Mouse (Mus musculus) MEL (cell line): ENCODE results near the gene Elfn2. TPM values are rescaled to one million over a fixed set of nuclear protein-coding genes. Genes with fewer than 3 reads are reported as not detected.

ENCODE experiments used
- DNase-seq: peaks from one replicate; pipeline ENCODE4 v3.0.0; 2011; ENCODE audit warnings: low read depth, low spot score
- H3K27ac ChIP-seq: 2 replicates; pipeline ENCODE4 v1.5.1; 2012; ENCODE audit warnings: low read depth, mild to moderate bottlenecking, control low read depth, low read length, moderate library complexity; ENCODE audit not compliant: control insufficient read depth
- H3K27me3 ChIP-seq, 2 experiments: fragments of 150-350 bp in 1 of 2; sonication (generic) in 1 of 2; 2 replicates each; pipeline ENCODE4 v1.6.1; 2012; ENCODE audit warnings: low read length in 2 of 2, mild to moderate bottlenecking in 2 of 2, improper control_type of control experiment in 1 of 2, moderate library complexity in 1 of 2; ENCODE audit not compliant: insufficient read depth in 2 of 2, control insufficient read depth in 1 of 2
- H3K36me3 ChIP-seq, 2 experiments: 2 replicates each; pipeline ENCODE4 v1.6.1; 2012 to 2014; ENCODE audit warnings: low read length in 2 of 2, improper control_type of control experiment in 1 of 2, inconsistent platforms in 1 of 2, mild to moderate bottlenecking in 1 of 2; ENCODE audit not compliant: insufficient read depth in 2 of 2, control insufficient read depth in 1 of 2
- H3K4me1 ChIP-seq, 2 experiments: fragments of 150-350 bp in 1 of 2; sonication (generic) in 1 of 2; 2 replicates each; pipeline ENCODE4 v1.6.1; 2012; ENCODE audit warnings: low read length in 2 of 2, improper control_type of control experiment in 1 of 2, mild to moderate bottlenecking in 1 of 2; ENCODE audit not compliant: insufficient read depth in 2 of 2, control insufficient read depth in 1 of 2
- H3K4me3 ChIP-seq, 2 experiments: fragments of 150-350 bp in 1 of 2; sonication (generic) in 1 of 2; 2 replicates each; pipeline ENCODE4 v1.5.1; 2012; ENCODE audit warnings: low read depth in 2 of 2, low read length in 2 of 2, mild to moderate bottlenecking in 2 of 2, moderate library complexity in 2 of 2, control low read depth in 1 of 2, improper control_type of control experiment in 1 of 2; ENCODE audit not compliant: control insufficient read depth in 1 of 2, insufficient read depth in 1 of 2
- H3K79me2 ChIP-seq: 2 replicates; pipeline ENCODE4 v1.6.1; 2012; ENCODE audit warnings: mild to moderate bottlenecking, low read length, moderate library complexity; ENCODE audit not compliant: control insufficient read depth, poor library complexity, insufficient read depth
- H3K9ac ChIP-seq: 2 replicates; pipeline ENCODE4 v1.6.1; 2012; ENCODE audit warnings: low read depth, mild to moderate bottlenecking, control low read depth, low read length, moderate library complexity; ENCODE audit not compliant: control insufficient read depth, poor library complexity, severe bottlenecking
- H3K9me3 ChIP-seq: fragments of 150-350 bp; sonication (generic); replicated peaks from 2 replicates; pipeline ENCODE4 v1.6.1; 2012; ENCODE audit warnings: mild to moderate bottlenecking, low read length, improper control_type of control experiment, moderate library complexity; ENCODE audit not compliant: insufficient read depth
- BHLHE40 ChIP-seq: IDR thresholded peaks from 2 replicates; pipeline ENCODE4 v1.6.1; 2012; ENCODE audit warnings: low read depth, mild to moderate bottlenecking, inconsistent platforms, low read length, improper control_type of control experiment, borderline replicate concordance
- CHD1 ChIP-seq: IDR thresholded peaks from 2 replicates; pipeline ENCODE4 v1.6.1; 2012; ENCODE audit warnings: low read depth, mild to moderate bottlenecking, inconsistent platforms, low read length, improper control_type of control experiment
- E2F4 ChIP-seq: IDR thresholded peaks from 2 replicates; pipeline ENCODE4 v1.6.1; 2011; ENCODE audit warnings: low read depth, low read length, improper control_type of control experiment, borderline replicate concordance
- ELF1 ChIP-seq: IDR thresholded peaks from 2 replicates; pipeline ENCODE4 v1.6.1; 2014; ENCODE audit warnings: low read depth, mild to moderate bottlenecking, inconsistent platforms, low read length, improper control_type of control experiment, moderate library complexity
- JUND ChIP-seq: IDR thresholded peaks from 2 replicates; pipeline ENCODE4 v1.6.1; 2011; ENCODE audit warnings: low read depth, mild to moderate bottlenecking, improper control_type of control experiment, low read length
- MAZ ChIP-seq: IDR thresholded peaks from 2 replicates; pipeline ENCODE4 v1.6.1; 2012; ENCODE audit warnings: low read depth, mild to moderate bottlenecking, inconsistent platforms, low read length, improper control_type of control experiment
- MEF2A ChIP-seq: IDR thresholded peaks from 2 replicates; pipeline ENCODE4 v1.6.1; 2014; ENCODE audit warnings: low read depth, mild to moderate bottlenecking, inconsistent platforms, low read length, improper control_type of control experiment; ENCODE audit not compliant: poor library complexity, insufficient replicate concordance, severe bottlenecking; ENCODE audit errors: extremely low read depth
- MYC ChIP-seq: IDR thresholded peaks from 2 replicates; pipeline ENCODE4 v1.6.1; 2011; ENCODE audit warnings: low read depth, mild to moderate bottlenecking, low read length, improper control_type of control experiment, moderate library complexity
- POLR2A ChIP-seq, 2 experiments: IDR thresholded peaks; 2 replicates each; pipeline ENCODE4 v1.6.1; 2011 to 2012; ENCODE audit warnings: low read length in 2 of 2, mild to moderate bottlenecking in 2 of 2, control low read depth in 1 of 2, improper control_type of control experiment in 1 of 2, low read depth in 1 of 2, moderate library complexity in 1 of 2; ENCODE audit not compliant: control insufficient read depth in 1 of 2, insufficient read depth in 1 of 2, poor library complexity in 1 of 2
- RCOR1 ChIP-seq: IDR thresholded peaks from 2 replicates; pipeline ENCODE4 v1.6.1; 2012; ENCODE audit warnings: low read depth, mild to moderate bottlenecking, inconsistent platforms, low read length, improper control_type of control experiment
- SIN3A ChIP-seq: IDR thresholded peaks from 2 replicates; pipeline ENCODE4 v1.6.1; 2012; ENCODE audit warnings: low read length, improper control_type of control experiment, inconsistent platforms
- SMC3 ChIP-seq: IDR thresholded peaks from 2 replicates; pipeline ENCODE4 v1.6.1; 2011; ENCODE audit warnings: low read depth, low read length, improper control_type of control experiment
- TAL1 ChIP-seq: IDR thresholded peaks from 2 replicates; pipeline ENCODE4 v1.6.1; 2012; ENCODE audit warnings: mild to moderate bottlenecking, inconsistent platforms, low read length, moderate library complexity, mixed read lengths
- TBP ChIP-seq: IDR thresholded peaks from 2 replicates; pipeline ENCODE4 v1.8.0; 2011; ENCODE audit warnings: low read depth, low read length, improper control_type of control experiment
- TCF12 ChIP-seq: IDR thresholded peaks from 2 replicates; pipeline ENCODE4 v1.6.1; 2014; ENCODE audit warnings: low read depth, mild to moderate bottlenecking, inconsistent platforms, low read length, improper control_type of control experiment, moderate library complexity
- USF1 ChIP-seq: IDR thresholded peaks from 2 replicates; pipeline ENCODE4 v1.6.1; 2014; ENCODE audit warnings: low read depth, mild to moderate bottlenecking, inconsistent platforms, low read length, improper control_type of control experiment, moderate library complexity
- USF2 ChIP-seq, 2 experiments: IDR thresholded peaks; 2 replicates each; pipeline ENCODE4 v1.6.1; 2011 to 2012; ENCODE audit warnings: improper control_type of control experiment in 2 of 2, low read length in 2 of 2, borderline replicate concordance in 1 of 2, inconsistent platforms in 1 of 2, low read depth in 1 of 2, mild to moderate bottlenecking in 1 of 2; ENCODE audit not compliant: insufficient read depth in 1 of 2
- ZKSCAN1 ChIP-seq: IDR thresholded peaks from 2 replicates; pipeline ENCODE4 v1.6.1; 2012; ENCODE audit warnings: low read depth, mild to moderate bottlenecking, inconsistent platforms, low read length, improper control_type of control experiment, moderate library complexity
- ZMIZ1 ChIP-seq: IDR thresholded peaks from 2 replicates; pipeline ENCODE4 v1.6.1; 2012; ENCODE audit warnings: low read depth, mild to moderate bottlenecking, inconsistent platforms, low read length, improper control_type of control experiment, moderate library complexity
- polyA plus RNA-seq, 2 experiments: library from polyadenylated mRNA; stranded (reverse) in 1 of 2; unstranded in 1 of 2; fragments of >175 nt in 1 of 2; fragments of >200 nt in 1 of 2; gene quantifications; 2 replicates each; pipeline versions ENCODE4 v1.2.1 to v1.2.4; 2012; ENCODE audit warnings: low replicate concordance in 2 of 2, low read depth in 1 of 2; ENCODE audit not compliant: insufficient read length in 2 of 2, insufficient read depth in 1 of 2, missing spikeins in 1 of 2
- total RNA-seq: library from RNA; depleted of rRNA; stranded (reverse); fragments of 300-350 nt; gene quantifications from 2 replicates; pipeline ENCODE4 v1.2.3, GENCODE M21; 2012

Elfn2 gene
- total and polyA plus RNA-seq, 3 experiments, result 0.04 to 0.15 TPM; not detected in 1

DNA sequence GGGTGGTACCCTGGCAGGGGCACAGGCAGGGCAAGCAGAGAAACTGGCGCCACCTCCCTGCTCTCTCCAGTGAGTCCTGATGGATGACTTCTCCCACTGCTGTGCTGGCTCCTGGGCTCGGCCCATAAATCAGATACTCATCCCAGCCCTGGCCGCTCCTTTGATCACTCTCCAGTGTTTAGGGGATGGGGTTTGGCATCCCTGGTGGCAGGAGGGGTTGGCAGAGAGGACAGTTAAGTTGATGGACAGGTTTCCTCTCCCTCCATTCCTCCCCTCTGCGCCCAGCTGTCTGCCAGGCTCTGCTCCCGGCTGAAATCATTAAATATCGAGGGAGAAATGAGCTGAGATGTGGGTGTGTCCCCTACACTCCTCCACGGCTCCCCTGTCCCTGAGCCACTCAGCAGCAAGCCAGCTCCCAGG is 18.1 kb upstream of the Elfn2 start:
- H3K36me3 ChIP-seq, result no peaks in the 10 kb centered on the region
- no peaks in the 10 kb centered on the region for H3K79me2 ChIP-seq
- H3K27ac ChIP-seq, result no peak overlapping the region
- H3K9me3 ChIP-seq, result no peaks in the 10 kb centered on the region
- no peak overlapping the region for H3K9ac ChIP-seq
- no peak for DNase-seq
- no peaks in the 10 kb centered on the region for H3K4me1 ChIP-seq
- no peak overlapping the region for H3K4me3 ChIP-seq
- peaks cover 0 to 14% of the 10 kb centered on the region in 2 experiments; a peak in 2 of 4 replicates for H3K27me3 ChIP-seq
- TF ChIP-seq RCOR1 (no peak), TBP (no peak), CHD1 (no peak)

GRCm38 (mm10) chr15:78736181-78736579 is 17.6 kb upstream of the Elfn2 start:
- Histone ChIP-seq H3K9ac (no peak overlapping the region), H3K4me3 (no peak overlapping the region), H3K36me3 (no peaks in the 10 kb centered on the region), H3K9me3 (no peaks in the 10 kb centered on the region), H3K27ac (no peak overlapping the region), H3K27me3 (peaks cover 0 to 14% of the 10 kb centered on the region in 2 experiments; a peak in 2 of 4 replicates), H3K79me2 (no peaks in the 10 kb centered on the region), H3K4me1 (no peaks in the 10 kb centered on the region)
- TF ChIP-seq SIN3A (no peak), TAL1 (no peak), USF1 (no peak)
- no peak for DNase-seq

- DNase-seq, result no peak
- Histone ChIP-seq H3K4me3 (no peak overlapping the region), H3K4me1 (no peaks in the 10 kb centered on the region), H3K27ac (no peak overlapping the region), H3K9me3 (no peaks in the 10 kb centered on the region)
- TF ChIP-seq USF1 (no peak), ELF1 (no peak)
- TF ChIP-seq, all 39 proteins: peak for 0
- Histone ChIP-seq H3K79me2 (no peaks in the 10 kb centered on the region), H3K36me3 (no peaks in the 10 kb centered on the region), H3K9ac (no peak overlapping the region), H3K27me3 (peaks cover 0 to 12% of the 10 kb centered on the region in 2 experiments; a peak in 2 of 4 replicates)
These were observed 17.0 kb upstream of the Elfn2 start for GRCm38 (mm10) chr15:78735431-78736180.

DNA sequence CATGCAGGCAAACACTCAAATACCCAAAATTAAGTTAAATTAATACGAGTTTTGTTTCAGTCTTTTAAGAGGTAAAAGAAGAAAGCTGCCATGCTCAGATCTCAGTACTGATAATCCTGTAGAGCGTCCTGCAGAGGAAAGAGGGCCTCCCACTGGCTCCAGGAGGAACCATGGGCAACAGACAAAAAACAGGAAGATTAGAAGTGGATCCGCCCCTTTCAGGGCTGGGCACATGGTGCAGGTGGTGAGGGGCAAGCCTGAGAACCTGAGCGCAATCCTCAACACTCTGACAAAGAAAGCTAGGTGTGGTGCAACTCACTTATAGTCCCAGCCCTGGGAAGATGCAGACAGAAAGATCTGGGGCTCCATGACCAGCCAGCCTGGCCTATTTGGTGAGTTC is 13.3 kb upstream of the Elfn2 start:
- no peak for DNase-seq
- Histone ChIP-seq H3K4me1 (no peaks in the 10 kb centered on the region), H3K36me3 (no peaks in the 10 kb centered on the region), H3K9me3 (no peaks in the 10 kb centered on the region), H3K9ac (no peak overlapping the region), H3K27ac (no peak overlapping the region), H3K27me3 (peaks cover 0 to 8% of the 10 kb centered on the region in 2 experiments; a peak in 2 of 4 replicates), H3K79me2 (no peaks in the 10 kb centered on the region), H3K4me3 (no peak overlapping the region)
- TF ChIP-seq ZMIZ1, result no peak
- no peak for TF ChIP-seq MAZ
- TF ChIP-seq MEF2A, result no peak
- no peak for TF ChIP-seq SMC3
- no peak for TF ChIP-seq E2F4
- no peak for TF ChIP-seq BHLHE40
- TF ChIP-seq POLR2A (IDR thresholded peaks at IDR 0.05; ENCODE audit: control insufficient read depth in 1 of 2, insufficient read depth in 1 of 2, low read depth in 1 of 2, low read length in 2 of 2, poor library complexity in 1 of 2), result no peak
- TF ChIP-seq JUND, result no peak
- TF ChIP-seq CHD1, result no peak
- no peak for TF ChIP-seq TCF12
- TF ChIP-seq USF2 (IDR thresholded peaks at IDR 0.05; ENCODE audit: borderline replicate concordance in 1 of 2, insufficient read depth in 1 of 2, low read depth in 1 of 2, low read length in 2 of 2), result no peak
- TF ChIP-seq ZKSCAN1, result no peak
- TF ChIP-seq TAL1, result no peak
- no peak for TF ChIP-seq MYC
- no peak for TF ChIP-seq SIN3A
- TF ChIP-seq RCOR1, result no peak
